20 mouse cellular contexts compared by ENCODE assay signal in genomic region chr13:113947546-113947945, GRCm38 (mm10).
DNase-seq lines count a peak whose midpoint lies in the region; ATAC-seq lines count a peak whose summit lies in the region.
"Had no signal": no experiment of that assay in that cellular context is flagged by ENCODE, and none has a peak within 500 bp of the region (broad histone marks: within the 10 kb centered on the region; RNA-seq: fewer than 3 reads in every experiment).

No protein-coding gene starts in this region.

- no peaks in the 10 kb centered on the region for H3K9me3 ChIP-seq in forebrain, embryonic 15.5 days
- H3K9me3 ChIP-seq in forebrain, embryonic 11.5 days (ENCODE audit: control insufficient read depth, low read length): no peaks in the 10 kb centered on the region
- H3K9me3 ChIP-seq: heart, embryonic 12.5 days; kidney, embryonic 15.5 days; liver, embryonic 15.5 days; midbrain, embryonic 10.5 days; neural tube, embryonic 15.5 days had no signal

- H3K9ac ChIP-seq in forebrain, embryonic 15.5 days (replicated peaks): no peak overlapping the region
- no peak overlapping the region for H3K9ac ChIP-seq in forebrain, embryonic 11.5 days (ENCODE audit: low read length)
- H3K9ac ChIP-seq: heart, embryonic 12.5 days; kidney, embryonic 15.5 days; liver, embryonic 15.5 days; neural tube, embryonic 15.5 days had no signal

- DNase-seq in adrenal gland, adult 2 months: peak; percentile 32
- no peak for DNase-seq in adrenal gland, adult 8-10 months
- no peak for DNase-seq in forebrain, embryonic 11.5 days (ENCODE audit: low spot score)
- DNase-seq in kidney, postnatal 36 days: peak; percentile 8 to 14
- DNase-seq in kidney, postnatal 4 days: no peak
- peak; percentile 39 for DNase-seq in 3T3-L1 (ENCODE audit: low read depth, low spot score)
- no peak for DNase-seq in urinary bladder, postnatal 36 days (ENCODE audit: low spot score in 2 of 2)
- DNase-seq: cerebellum, postnatal 25 days; gastrocnemius, postnatal 10 days; right cerebral cortex, postnatal 4 days; thymus, adult 18-20 months had no signal

- no peak overlapping the region for H3K4me2 ChIP-seq in forebrain, embryonic 15.5 days (replicated peaks)
- no peak overlapping the region for H3K4me2 ChIP-seq in forebrain, embryonic 11.5 days (ENCODE audit: low read depth, low read length, severe bottlenecking)
- H3K4me2 ChIP-seq: heart, embryonic 12.5 days; kidney, embryonic 15.5 days; liver, embryonic 15.5 days; neural tube, embryonic 15.5 days had no signal

- H3K27ac ChIP-seq in forebrain, embryonic 15.5 days (replicated peaks): no peak overlapping the region
- no peak overlapping the region for H3K27ac ChIP-seq in forebrain, embryonic 11.5 days (ENCODE audit: low read depth, low read length)
- H3K27ac ChIP-seq: kidney, embryonic 15.5 days; layer of hippocampus, adult 2 months; liver, embryonic 15.5 days; midbrain, embryonic 10.5 days; neural tube, embryonic 15.5 days had no signal

- 29% methylated on average over 4 of the region's 4 CpGs for WGBS in forebrain, embryonic 15.5 days
- WGBS in forebrain, embryonic 11.5 days: 73% methylated on average over 4 of the region's 4 CpGs

- no peak overlapping the region for H3K4me3 ChIP-seq in forebrain, embryonic 15.5 days
- H3K4me3 ChIP-seq in forebrain, embryonic 11.5 days (ENCODE audit: low read depth, low read length): no peak overlapping the region
- H3K4me3 ChIP-seq: heart, embryonic 12.5 days; kidney, embryonic 15.5 days; layer of hippocampus, adult 2 months; liver, embryonic 15.5 days; midbrain, embryonic 10.5 days; neural tube, embryonic 15.5 days had no signal

- peaks cover 13% of the 10 kb centered on the region for H3K4me1 ChIP-seq in forebrain, embryonic 15.5 days
- H3K4me1 ChIP-seq in forebrain, embryonic 11.5 days (replicated peaks; ENCODE audit: control insufficient read depth, insufficient read depth, low read length): 0 out of 2 replicates have a peak, but pooled peaks cover 2% of the 10 kb centered on the region
- H3K4me1 ChIP-seq: liver, embryonic 15.5 days had no signal

- no peaks in the 10 kb centered on the region for H3K27me3 ChIP-seq in forebrain, embryonic 15.5 days
- no peaks in the 10 kb centered on the region for H3K27me3 ChIP-seq in forebrain, embryonic 11.5 days (ENCODE audit: control insufficient read depth, insufficient read depth, low read length)
- H3K27me3 ChIP-seq: CH12.LX; heart, embryonic 12.5 days; kidney, embryonic 15.5 days; liver, embryonic 15.5 days; neural tube, embryonic 15.5 days had no signal

- ATAC-seq in forebrain, embryonic 15.5 days (replicated peaks): peak; percentile 55
- no peak for ATAC-seq in forebrain, embryonic 11.5 days (replicated peaks; ENCODE audit: low FRiP score)
- ATAC-seq: activated CD4-positive, CD25-positive, alpha-beta regulatory T cell, adult 4 months had no signal

- no peaks in the 10 kb centered on the region for H3K36me3 ChIP-seq in forebrain, embryonic 15.5 days
- no peaks in the 10 kb centered on the region for H3K36me3 ChIP-seq in forebrain, embryonic 11.5 days (ENCODE audit: control insufficient read depth, insufficient read depth, low read length)
- H3K36me3 ChIP-seq: heart, embryonic 12.5 days; kidney, embryonic 15.5 days; liver, embryonic 15.5 days; midbrain, embryonic 10.5 days; neural tube, embryonic 15.5 days had no signal

Comparison
In these comparisons a context has a peak if more than half of its experiments do, and no peak if none do; other contexts are left out.
1. DNase-seq: peak in adrenal gland, adult 2 months (single experiment), kidney, postnatal 36 days (2 of 2) and 3T3-L1 (single experiment); none in adrenal gland, adult 8-10 months (single experiment), forebrain, embryonic 11.5 days (single experiment), kidney, postnatal 4 days (0 of 2) and urinary bladder, postnatal 36 days (0 of 2).